ENCODE assay signal across 8 mouse cellular contexts in genomic region chr13:52828946-52829523, GRCm38 (mm10).
DNase-seq lines count a peak whose midpoint lies in the region; ATAC-seq lines count a peak whose summit lies in the region.

No protein-coding gene starts in this region.

- H3K4me3 ChIP-seq in lung, embryonic 16.5 days (ENCODE audit: low read length), result no peak overlapping the region
- no peak overlapping the region for H3K4me3 ChIP-seq in kidney, embryonic 16.5 days (ENCODE audit: low read length)

- peak; percentile 24 to 61 for DNase-seq in spleen, postnatal 36 days (ENCODE audit: low spot score in 2 of 2)
- DNase-seq in spleen, postnatal 4 days (ENCODE audit: low spot score in 2 of 2), result no peak
- peak; percentile 73 for DNase-seq in fat pad, adult 2 months (ENCODE audit: extremely low read depth, low read depth, low spot score)
- DNase-seq in thymus, postnatal 25 days, result peak; percentile 44
- DNase-seq in left cerebral cortex, adult 9 months (ENCODE audit: low spot score in 2 of 2), result no peak
- DNase-seq in frontal cortex, adult 2 months (ENCODE audit: extremely low spot score in 1 of 2, low spot score in 1 of 2), result no peak

- peaks cover 23% of the 10 kb centered on the region for H3K4me1 ChIP-seq in lung, embryonic 16.5 days (replicated peaks; ENCODE audit: control insufficient read depth, insufficient read depth, low read length)
- H3K4me1 ChIP-seq in kidney, embryonic 16.5 days (ENCODE audit: insufficient read depth, low read length), result no peaks in the 10 kb centered on the region

- 45% methylated on average over 12 of the region's 12 CpGs for WGBS in lung, embryonic 16.5 days
- 65% methylated on average over 11 of the region's 12 CpGs for WGBS in kidney, embryonic 16.5 days

- no peaks in the 10 kb centered on the region for H3K27me3 ChIP-seq in lung, embryonic 16.5 days (ENCODE audit: control insufficient read depth, insufficient read depth, low read depth, low read length)
- no peaks in the 10 kb centered on the region for H3K27me3 ChIP-seq in kidney, embryonic 16.5 days (ENCODE audit: insufficient read depth, low read length)

- H3K36me3 ChIP-seq in lung, embryonic 16.5 days (ENCODE audit: control insufficient read depth, insufficient read depth, low read length), result no peaks in the 10 kb centered on the region
- H3K36me3 ChIP-seq in kidney, embryonic 16.5 days (ENCODE audit: insufficient read depth, low read length), result no peaks in the 10 kb centered on the region

- H3K9me3 ChIP-seq in lung, embryonic 16.5 days (ENCODE audit: control insufficient read depth, low read length), result 0 out of 2 replicates have a peak, but pooled peaks cover 2% of the 10 kb centered on the region
- no peaks in the 10 kb centered on the region for H3K9me3 ChIP-seq in kidney, embryonic 16.5 days (ENCODE audit: low read length)

- peak overlapping the region; percentile 45 for H3K27ac ChIP-seq in lung, embryonic 16.5 days (ENCODE audit: low read length)
- no peak overlapping the region for H3K27ac ChIP-seq in kidney, embryonic 16.5 days (ENCODE audit: low read length)

- H3K9ac ChIP-seq in lung, embryonic 16.5 days (ENCODE audit: low read length), result no peak overlapping the region
- no peak overlapping the region for H3K9ac ChIP-seq in kidney, embryonic 16.5 days (replicated peaks; ENCODE audit: low read length)

- ATAC-seq in lung, embryonic 16.5 days (ENCODE audit: low read depth), result peak; percentile 50
- ATAC-seq in kidney, embryonic 16.5 days (ENCODE audit: low FRiP score, low TSS enrichment), result no peak

- no peak overlapping the region for H3K4me2 ChIP-seq in lung, embryonic 16.5 days (ENCODE audit: low read depth, low read length)
- no peak overlapping the region for H3K4me2 ChIP-seq in kidney, embryonic 16.5 days (replicated peaks; ENCODE audit: low read depth, low read length)

Comparison
In these comparisons a context has a peak if more than half of its experiments do, and no peak if none do; other contexts are left out.
1. DNase-seq: peak in spleen, postnatal 36 days (2 of 2), fat pad, adult 2 months (single experiment) and thymus, postnatal 25 days (single experiment); none in spleen, postnatal 4 days (0 of 2), left cerebral cortex, adult 9 months (0 of 2) and frontal cortex, adult 2 months (0 of 2).